Mouse (Mus musculus) neural tube, embryonic 11.5 days (tissue): Measurements from ENCODE around the gene Lrba. TPM values are rescaled to one million over a fixed set of nuclear protein-coding genes. Genes with fewer than 3 reads are reported as not detected.

ENCODE experiments used
- ATAC-seq: fragments of 200-750 bp; cut with Nextera tagmentation; 2 replicates; pipeline ENCODE4 v1.8.0; 2017; ENCODE audit warnings: moderate number of reproducible peaks, mild to moderate bottlenecking, moderate TSS enrichment, moderate library complexity; ENCODE audit not compliant: insufficient read depth, low FRiP score, low TSS enrichment
- DNase-seq: peaks from one replicate; pipeline ENCODE4 v3.0.0-alpha.2; 2015; ENCODE audit warnings: low spot score
- H3K27ac ChIP-seq: fragments of 300-500 bp; sonication (generic); 2 replicates; pipeline ENCODE4 v1.5.1; 2014; ENCODE audit warnings: low read depth, mild to moderate bottlenecking, low read length
- H3K27me3 ChIP-seq: fragments of 300-500 bp; sonication (generic); 2 replicates; pipeline ENCODE4 v1.6.1; 2014; ENCODE audit warnings: mild to moderate bottlenecking, low read length, mixed read lengths; ENCODE audit not compliant: control insufficient read depth, insufficient read depth
- H3K36me3 ChIP-seq: fragments of 300-500 bp; sonication (generic); 2 replicates; pipeline ENCODE4 v1.6.1; 2014; ENCODE audit warnings: mild to moderate bottlenecking, low read length, moderate library complexity, mixed read lengths; ENCODE audit not compliant: control insufficient read depth, insufficient read depth
- H3K4me1 ChIP-seq: fragments of 300-500 bp; sonication (generic); 2 replicates; pipeline ENCODE4 v1.6.1; 2014; ENCODE audit warnings: low read length, mixed read lengths; ENCODE audit not compliant: control insufficient read depth, insufficient read depth
- H3K4me2 ChIP-seq: fragments of 300-500 bp; sonication (generic); 2 replicates; pipeline ENCODE4 v1.6.1; 2014; ENCODE audit warnings: low read depth, mild to moderate bottlenecking, moderate library complexity
- H3K4me3 ChIP-seq: fragments of 300-500 bp; sonication (generic); 2 replicates; pipeline ENCODE4 v1.5.1; 2014; ENCODE audit warnings: low read depth, low read length
- H3K9ac ChIP-seq: fragments of 300-500 bp; sonication (generic); 2 replicates; pipeline ENCODE4 v1.6.1; 2014; ENCODE audit warnings: mild to moderate bottlenecking, low read length
- H3K9me3 ChIP-seq: fragments of 300-500 bp; sonication (generic); 2 replicates; pipeline ENCODE4 v1.6.1; 2016; ENCODE audit warnings: low read length; ENCODE audit not compliant: control insufficient read depth
- WGBS: fragments of 180-500 bp; shearing (Covaris S2); extraction: QIAGEN DNeasy Blood & Tissue Kit; methylation state at CpG from one replicate; pipeline ENCODE4 v1.1.7; 2014; 5-methylcytosine and 5-hydroxymethylcytosine counted together
- polyA plus RNA-seq: library from polyadenylated mRNA; unstranded; fragments of >200 nt; fragmentation: Nextera tagmentation; extraction: Ambion mirVana; gene quantifications from 2 replicates; pipeline ENCODE4 v1.2.1, GENCODE M21; 2014

The Lrba gene
- polyA plus RNA-seq, 1 experiment from 2014 or later = 5.7 TPM

- no peaks in the 10 kb centered on the region for H3K9me3 ChIP-seq
- no peak overlapping the region for H3K9ac ChIP-seq
- H3K36me3 ChIP-seq = no peaks in the 10 kb centered on the region
- H3K4me3 ChIP-seq = no peak overlapping the region
- ATAC-seq (no peak), DNase-seq (no peak)
- H3K4me1 ChIP-seq = no peaks in the 10 kb centered on the region
- no peaks in the 10 kb centered on the region for H3K27me3 ChIP-seq
- WGBS = 82% methylated on average over 2 of the region's 2 CpGs
- H3K27ac ChIP-seq = no peak overlapping the region
- no peak overlapping the region for H3K4me2 ChIP-seq
Observed at GRCm38 (mm10) chr3:86371466-86371865, 147.0 kb downstream of the Lrba start.

GRCm38 (mm10) chr3:86375276-86375675, 150.8 kb downstream of the Lrba start:
- ATAC-seq (no peak), DNase-seq (no peak)
- WGBS = 80% methylated on average over 2 of the region's 2 CpGs

GRCm38 (mm10) chr3:86382557-86382956, 158.1 kb downstream of the Lrba start:
- DNase-seq (no peak), ATAC-seq (no peak)
- Histone ChIP-seq H3K4me2 (no peak overlapping the region), H3K36me3 (no peaks in the 10 kb centered on the region), H3K4me1 (peaks cover 3% of the 10 kb centered on the region; the same call in 1 of the 2 replicates), H3K27ac (no peak overlapping the region), H3K9me3 (no peaks in the 10 kb centered on the region), H3K27me3 (no peaks in the 10 kb centered on the region), H3K9ac (no peak overlapping the region), H3K4me3 (no peak overlapping the region)
- WGBS = 3% methylated on average over 2 of the region's 2 CpGs

More at GRCm38 (mm10) chr3:86375276-86375675, 150.8 kb downstream of the Lrba start:
- no peak overlapping the region for H3K4me3 ChIP-seq
- H3K27ac ChIP-seq = no peak overlapping the region
- no peaks in the 10 kb centered on the region for H3K36me3 ChIP-seq
- H3K4me1 ChIP-seq = no peaks in the 10 kb centered on the region
- H3K9ac ChIP-seq = no peak overlapping the region
- no peak overlapping the region for H3K4me2 ChIP-seq
- no peaks in the 10 kb centered on the region for H3K9me3 ChIP-seq
- H3K27me3 ChIP-seq = no peaks in the 10 kb centered on the region

GRCm38 (mm10) chr3:86385047-86385446, 160.6 kb downstream of the Lrba start:
- 76% methylated on average over 1 of the region's 1 CpGs for WGBS
- Histone ChIP-seq H3K27me3 (no peaks in the 10 kb centered on the region), H3K4me3 (no peak overlapping the region), H3K9me3 (no peaks in the 10 kb centered on the region), H3K36me3 (no peaks in the 10 kb centered on the region), H3K4me2 (no peak overlapping the region), H3K27ac (no peak overlapping the region), H3K4me1 (peaks cover 3% of the 10 kb centered on the region; the same call in 1 of the 2 replicates), H3K9ac (no peak overlapping the region)
- ATAC-seq (no peak), DNase-seq (no peak)

- H3K4me2 ChIP-seq = no peak overlapping the region
- no peak for ATAC-seq
- peaks cover 3% of the 10 kb centered on the region; the same call in 1 of the 2 replicates for H3K4me1 ChIP-seq
- no peak overlapping the region for H3K9ac ChIP-seq
- no peaks in the 10 kb centered on the region for H3K27me3 ChIP-seq
- no peak overlapping the region for H3K27ac ChIP-seq
- WGBS = 46% methylated on average over 4 of the region's 4 CpGs
- no peak overlapping the region for H3K4me3 ChIP-seq
- H3K36me3 ChIP-seq = no peaks in the 10 kb centered on the region
- DNase-seq = no peak
- no peaks in the 10 kb centered on the region for H3K9me3 ChIP-seq
Observed at GRCm38 (mm10) chr3:86386246-86386645, 161.8 kb downstream of the Lrba start.

GRCm38 (mm10) chr3:86423828-86424227, 199.3 kb downstream of the Lrba start:
- no peak for ATAC-seq
- Histone ChIP-seq H3K27ac (no peak overlapping the region), H3K4me3 (no peak overlapping the region), H3K9me3 (no peaks in the 10 kb centered on the region), H3K9ac (no peak overlapping the region), H3K4me1 (no peaks in the 10 kb centered on the region), H3K36me3 (no peaks in the 10 kb centered on the region), H3K27me3 (no peaks in the 10 kb centered on the region), H3K4me2 (no peak overlapping the region)
- DNase-seq = no peak
- 89% methylated on average over 2 of the region's 2 CpGs for WGBS

GRCm38 (mm10) chr3:86426733-86427132, 202.3 kb downstream of the Lrba start:
- Histone ChIP-seq H3K4me2 (no peak overlapping the region), H3K4me3 (no peak overlapping the region), H3K9ac (no peak overlapping the region), H3K27ac (no peak overlapping the region), H3K36me3 (no peaks in the 10 kb centered on the region), H3K4me1 (no peaks in the 10 kb centered on the region), H3K9me3 (no peaks in the 10 kb centered on the region), H3K27me3 (no peaks in the 10 kb centered on the region)
- no peak for ATAC-seq
- DNase-seq = no peak
- 90% methylated on average over 1 of the region's 1 CpGs for WGBS

GRCm38 (mm10) chr3:86443497-86443896, 219.0 kb downstream of the Lrba start:
- Histone ChIP-seq H3K27ac (no peak overlapping the region), H3K4me3 (no peak overlapping the region), H3K9me3 (no peaks in the 10 kb centered on the region), H3K4me1 (peaks cover 2% of the 10 kb centered on the region; the same call in 1 of the 2 replicates), H3K9ac (no peak overlapping the region), H3K36me3 (no peaks in the 10 kb centered on the region), H3K27me3 (no peaks in the 10 kb centered on the region), H3K4me2 (no peak overlapping the region)
- WGBS = 84% methylated on average over 4 of the region's 4 CpGs
- DNase-seq = no peak
- no peak for ATAC-seq

- 94% methylated on average over 2 of the region's 2 CpGs for WGBS
Observed at GRCm38 (mm10) chr3:86451211-86451610, 226.7 kb downstream of the Lrba start.

More at GRCm38 (mm10) chr3:86451211-86451610, 226.7 kb downstream of the Lrba start:
- DNase-seq (no peak), ATAC-seq (no peak)
- Histone ChIP-seq H3K36me3 (no peaks in the 10 kb centered on the region), H3K4me1 (peaks cover 2% of the 10 kb centered on the region; the same call in 1 of the 2 replicates), H3K4me3 (no peak overlapping the region), H3K27me3 (no peaks in the 10 kb centered on the region), H3K4me2 (no peak overlapping the region), H3K9me3 (no peaks in the 10 kb centered on the region), H3K27ac (no peak overlapping the region), H3K9ac (no peak overlapping the region)
